Mouse (Mus musculus) small intestine, adult 2 months (tissue): ENCODE data around the gene Egln2.

Experiments
- CTCF ChIP-seq: fragments of 200-500 bp; IDR thresholded peaks from 2 replicates; pipeline ENCODE4 v1.5.1; 2012; ENCODE audit warnings: low read depth, mild to moderate bottlenecking, control low read depth, inconsistent platforms, low read length, moderate library complexity, mixed read lengths; ENCODE audit not compliant: insufficient replicate concordance, insufficient read length; ENCODE audit errors: extremely low read depth
- POLR2A ChIP-seq: fragments of 200-500 bp; IDR thresholded peaks from 2 replicates; pipeline ENCODE4 v1.6.1; 2012; ENCODE audit warnings: low read depth, mild to moderate bottlenecking, control low read depth, inconsistent platforms, low read length, moderate library complexity

- TF ChIP-seq POLR2A (no peak), CTCF (peak; percentile 44; the same call in 1 of the 2 replicates)
These were observed 38.4 kb downstream of the Egln2 start for GRCm38 (mm10) chr7:27128162-27128561.
